8 mouse cellular contexts compared by ENCODE assay signal in genomic region chr5:134639269-134639682, GRCm38 (mm10). TPM values are rescaled to one million over a fixed set of nuclear protein-coding genes. Genes with fewer than 3 reads are reported as not detected.
DNase-seq lines count a peak whose midpoint lies in the region; ATAC-seq lines count a peak whose summit lies in the region.

TSS of gene Eif4h (minus strand) at chr5:134639490.

- DNase-seq in adipocyte (ENCODE audit: low spot score) = peak; percentile 95
- DNase-seq in embryo, embryonic 10 days (ENCODE audit: low spot score) = peak; percentile 96
- peak; percentile 98 for DNase-seq in gastrocnemius, postnatal 10 days
- DNase-seq in induced T-regulatory cell, adult 2 months (ENCODE audit: low read depth) = peak; percentile 97
- peak; percentile 88 to 96 for DNase-seq in left cerebral cortex, adult 9 months (ENCODE audit: low spot score in 2 of 2)
- DNase-seq in right cerebral cortex, postnatal 14 days = peak; percentile 98
- peak; percentile 96 to 97 for DNase-seq in urinary bladder, postnatal 36 days (ENCODE audit: low spot score in 2 of 2)

- ATAC-seq in megakaryocyte progenitor cell, adult 5-6 weeks (replicated peaks; ENCODE audit: poor library complexity) = peak; percentile 89

RNA-seq across cellular contexts. Expression of gene Eif4h, which starts in this region (rescaled TPM):
- total RNA-seq in gastrocnemius, postnatal 10 days (2021) = 100 to 1,000 TPM; 151 to 159 TPM
- 201 and 220 TPM in 2 replicates for total RNA-seq in megakaryocyte progenitor cell, adult 5-6 weeks (2015)
- total RNA-seq in megakaryocyte progenitor cell, adult 5-6 weeks (2017) = 238 and 266 TPM in 2 replicates

Comparison
In these comparisons a context has a peak if more than half of its experiments do, and no peak if none do; other contexts are left out.
1. Peak in every context shown above with its lines: DNase-seq and ATAC-seq.